Mouse (Mus musculus) lung, postnatal 4 days (tissue): ENCODE data around the gene Urm1.
A peak's percentile ranks its signal among the peaks of the same experiment; 100 is the strongest.
"Not testable (repeated sequence)": the region's sequence is repeated elsewhere in the genome, so short reads cannot be mapped to it uniquely, and the experiment has no call there.

Experiments
- DNase-seq, 2 experiments: peaks; one replicate each; pipeline ENCODE4 v3.0.0; 2021

The Urm1 gene

DNA sequence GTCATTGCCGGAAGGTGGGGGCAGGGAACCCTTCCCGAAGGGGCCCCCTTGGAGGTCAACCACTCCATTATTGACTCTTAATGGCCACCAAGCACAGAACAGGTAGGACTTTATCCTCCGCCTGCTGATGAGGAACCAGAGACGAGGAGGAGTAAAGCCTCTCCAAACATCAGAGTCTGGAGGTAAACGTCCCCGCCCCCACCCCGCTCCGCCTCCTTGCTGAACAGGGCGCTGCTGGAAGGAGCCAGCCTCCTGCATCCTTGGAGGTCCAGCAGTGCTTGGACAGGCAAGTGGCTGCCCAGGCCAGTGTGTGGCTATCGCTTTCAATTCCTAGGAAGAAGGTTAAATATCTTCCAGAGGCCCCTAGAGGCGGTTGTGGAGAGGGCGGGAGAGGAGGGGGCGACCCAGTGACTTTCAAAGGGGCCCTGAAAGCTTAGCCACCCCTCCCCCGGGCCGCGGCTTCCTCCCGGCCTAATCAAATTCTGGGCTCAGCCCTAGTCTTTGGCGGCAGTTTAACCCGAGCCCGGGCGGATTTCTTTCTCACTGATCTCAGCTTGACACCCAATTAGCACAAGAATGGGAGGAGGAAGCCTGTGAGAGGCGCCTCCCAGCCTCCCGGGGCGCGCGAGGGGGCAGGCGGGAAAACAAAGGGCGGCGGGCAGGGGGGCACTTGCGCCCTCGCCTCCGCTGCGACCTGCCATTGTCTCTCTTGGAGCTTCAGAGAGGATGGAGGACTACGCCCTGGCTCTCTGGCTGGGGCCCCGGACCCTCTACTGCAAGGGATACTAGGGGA, at the start of gene Urm1:
TSS of gene Urm1 (plus strand) at position 51 of the 793 bp plus-strand sequence.
- DNase-seq, result peak; percentile 80 to 88

DNA sequence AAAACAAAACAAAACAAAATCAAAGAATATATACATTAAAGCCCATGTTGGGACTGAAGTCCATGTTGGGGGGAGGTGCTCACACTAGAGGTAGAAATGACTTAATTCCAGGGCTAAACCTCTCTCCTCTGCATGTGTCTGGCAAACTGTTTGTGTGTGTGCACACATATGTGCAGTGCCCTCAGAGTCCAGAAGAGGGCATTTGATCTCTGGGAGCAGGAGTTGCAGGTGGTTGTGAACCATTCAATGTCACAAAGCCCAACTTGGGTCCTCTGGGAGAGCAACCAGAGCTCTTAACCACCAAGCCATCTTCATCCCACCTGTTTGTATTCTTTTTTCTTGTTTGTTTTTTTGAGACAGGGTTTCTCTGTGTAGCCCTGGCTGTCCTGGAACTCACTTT, 49.7 kb upstream of the Urm1 start:
- DNase-seq, result no peak

DNA sequence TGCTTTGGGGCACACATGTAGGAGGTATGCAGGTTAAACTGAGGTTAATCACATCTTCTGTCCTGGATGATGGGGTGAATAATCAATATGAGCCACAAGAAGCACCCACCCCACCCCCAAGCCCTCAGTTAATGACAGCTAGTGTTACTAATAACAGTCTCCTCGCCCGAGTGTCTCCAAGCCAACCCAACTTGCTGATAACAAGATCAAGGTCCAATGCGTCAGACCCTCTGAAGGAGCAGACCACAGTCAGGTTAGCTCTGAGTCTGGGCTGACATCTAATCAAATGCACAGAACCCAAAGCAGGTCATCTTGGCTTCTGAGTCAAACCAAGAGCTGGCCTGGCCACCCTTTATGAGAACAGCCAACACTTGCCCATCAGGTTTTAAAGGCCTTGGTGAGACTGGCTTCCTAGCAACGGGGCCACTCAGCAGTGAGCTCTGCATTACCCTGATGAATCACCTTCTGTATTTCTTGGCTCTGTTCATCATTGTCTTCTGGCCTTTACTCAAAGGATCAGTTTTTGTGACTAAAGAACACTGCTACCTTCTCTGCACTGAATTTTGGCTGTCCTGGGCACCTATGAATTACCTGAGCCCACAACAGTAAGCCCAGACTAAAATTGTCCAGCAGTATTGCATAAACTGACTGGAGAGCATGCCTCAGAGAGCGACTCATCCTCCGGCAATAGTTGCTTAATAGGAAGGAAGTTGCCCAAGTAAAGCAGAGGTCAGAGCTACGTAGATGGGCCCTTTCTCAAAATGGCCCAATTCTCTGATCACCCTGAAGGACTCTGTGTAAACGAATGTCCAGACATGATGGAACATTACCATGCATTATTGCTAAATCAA, 48.0 kb upstream of the Urm1 start:
- no peak for DNase-seq

DNA sequence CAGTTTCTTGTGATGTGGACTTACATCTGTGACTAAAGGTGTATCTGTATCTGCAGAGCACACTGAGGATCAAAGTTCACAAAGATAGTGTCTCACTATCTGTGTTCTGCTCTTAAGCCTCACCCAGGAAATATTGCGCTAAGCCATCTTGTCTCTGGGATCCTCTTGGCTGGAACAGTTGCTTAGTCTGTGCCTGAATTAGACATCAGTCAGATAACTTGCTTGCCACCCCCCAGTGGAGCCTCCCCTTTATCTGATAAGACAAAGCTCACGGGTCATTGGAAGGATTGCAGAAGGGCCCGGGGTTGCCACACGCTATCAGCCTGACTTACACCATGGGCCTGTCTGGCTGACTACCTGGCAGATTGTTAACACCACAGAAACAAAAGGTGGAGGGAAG, 46.6 kb upstream of the Urm1 start:
- no peak for DNase-seq

DNA sequence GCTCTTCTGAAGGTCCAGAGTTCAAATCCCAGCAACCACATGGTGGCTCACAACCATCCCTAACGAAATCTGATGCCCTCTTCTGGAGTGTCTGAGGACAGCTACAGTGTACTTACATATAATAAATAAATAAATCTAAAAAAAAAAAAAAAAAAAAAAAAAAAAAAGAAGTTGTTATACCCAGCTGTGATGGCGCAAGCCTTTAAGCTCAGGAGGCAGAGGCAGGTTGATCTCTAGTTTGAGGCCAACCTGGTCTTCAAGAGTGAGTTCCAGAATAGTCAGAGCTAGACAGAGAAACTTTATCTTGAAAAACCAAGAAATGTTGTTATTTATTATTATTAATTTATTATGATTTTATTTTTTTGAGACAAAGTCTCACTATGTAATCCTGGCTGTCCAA, 38.6 kb upstream of the Urm1 start:
- DNase-seq, result not testable (repeated sequence)

DNA sequence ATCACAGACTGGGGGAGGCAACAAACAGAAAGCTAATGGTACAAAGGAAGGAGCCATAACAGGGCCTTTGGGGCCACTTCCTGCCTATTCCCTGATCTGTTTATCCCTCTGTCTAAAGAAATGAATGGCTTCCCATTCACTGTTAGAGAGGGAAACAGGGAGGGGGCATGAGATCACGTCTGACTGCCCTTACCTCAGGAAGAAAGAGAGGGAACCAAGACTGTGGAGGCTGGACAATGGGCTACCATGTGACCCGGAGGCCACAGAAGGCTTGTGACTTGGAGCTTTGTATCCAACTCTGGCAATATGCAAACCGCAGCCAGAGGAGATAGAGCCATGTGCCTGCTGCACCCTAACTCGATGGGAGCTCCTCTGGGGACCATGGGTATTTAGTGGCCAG, 35.6 kb upstream of the Urm1 start:
- DNase-seq, result peak; percentile 23 to 51

DNA sequence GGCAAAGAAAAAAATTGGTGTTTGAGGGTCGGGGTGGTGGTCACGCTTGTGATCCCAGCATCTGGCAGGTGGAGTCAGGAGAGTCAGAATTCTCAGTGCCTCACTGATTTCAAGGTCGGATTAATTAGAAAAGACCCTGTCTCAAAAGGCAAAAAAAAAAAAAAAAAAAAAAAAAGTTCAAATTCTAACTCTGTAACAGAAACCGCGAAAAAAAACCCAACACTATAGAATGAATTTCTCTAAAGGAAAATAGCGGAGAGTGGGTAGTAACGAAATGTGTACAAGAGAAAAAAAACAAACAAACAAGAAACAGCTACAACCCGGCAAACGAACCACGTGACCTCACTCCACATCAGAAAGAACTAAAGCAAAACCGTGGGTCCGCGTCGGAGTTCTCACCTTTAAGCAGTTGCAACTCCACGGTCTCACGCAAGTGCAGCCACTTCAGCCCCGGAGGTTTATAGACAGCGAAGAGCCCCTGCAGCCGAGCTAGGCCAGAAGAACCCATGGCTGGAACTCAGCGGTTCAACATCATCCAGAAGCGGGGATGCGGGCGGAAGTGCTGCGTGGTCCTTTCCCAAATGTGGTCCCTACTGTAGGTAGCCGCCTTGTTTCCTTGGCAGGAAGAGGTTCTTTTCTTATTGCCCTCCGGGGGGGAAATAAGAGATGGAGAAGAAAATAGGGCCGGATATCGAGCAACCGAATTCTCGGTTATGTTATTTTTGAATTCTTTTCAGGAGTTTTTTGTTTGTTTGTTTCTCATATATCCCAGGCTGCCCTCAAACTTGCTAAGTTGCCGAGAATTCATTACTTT, 32.6 kb upstream of the Urm1 start, which contains the start of gene Coq4:
TSS of gene Coq4 (plus strand) at position 390 of the 814 bp plus-strand sequence.
- peak; percentile 91 to 92 for DNase-seq

DNA sequence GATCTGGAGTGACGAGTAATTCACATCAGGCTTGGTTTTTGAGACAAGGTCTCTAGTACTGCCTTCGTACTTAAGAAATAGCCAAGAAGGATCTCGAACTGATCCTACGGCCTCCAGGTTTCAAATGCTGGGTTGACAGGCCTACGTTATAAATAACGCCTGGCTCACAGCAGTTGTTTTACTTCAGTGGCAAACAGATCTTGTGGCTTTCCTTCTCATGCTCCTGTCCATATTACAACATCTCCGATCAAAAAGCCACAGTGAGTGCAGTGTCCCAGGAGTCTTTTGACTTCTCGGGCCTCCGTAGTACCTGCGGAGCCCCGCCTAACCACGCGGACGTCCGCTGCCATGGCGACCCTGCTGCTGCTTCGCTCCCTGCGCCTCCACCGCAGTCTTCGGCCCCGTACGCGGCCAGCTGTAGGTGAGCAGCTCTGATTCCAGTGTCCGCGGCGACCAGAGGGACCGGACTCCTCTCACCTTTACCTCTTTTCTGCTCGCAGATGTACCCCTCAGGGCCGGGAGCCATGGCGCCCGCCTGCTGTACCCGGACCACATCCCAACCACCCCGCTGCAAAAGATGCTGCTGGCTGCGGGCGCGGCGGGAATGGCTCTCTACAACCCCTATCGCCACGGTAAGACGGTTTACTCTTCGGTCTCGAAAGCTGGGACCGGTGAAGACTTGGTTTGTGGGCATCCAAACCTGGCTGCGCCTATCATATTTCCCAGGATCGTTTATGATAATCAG, 31.8 kb upstream of the Urm1 start, which contains the start of gene Trub2:
TSS of gene Trub2 (minus strand) at position 566 of the 745 bp plus-strand sequence.
- DNase-seq, result peak; percentile 86 to 89

DNA sequence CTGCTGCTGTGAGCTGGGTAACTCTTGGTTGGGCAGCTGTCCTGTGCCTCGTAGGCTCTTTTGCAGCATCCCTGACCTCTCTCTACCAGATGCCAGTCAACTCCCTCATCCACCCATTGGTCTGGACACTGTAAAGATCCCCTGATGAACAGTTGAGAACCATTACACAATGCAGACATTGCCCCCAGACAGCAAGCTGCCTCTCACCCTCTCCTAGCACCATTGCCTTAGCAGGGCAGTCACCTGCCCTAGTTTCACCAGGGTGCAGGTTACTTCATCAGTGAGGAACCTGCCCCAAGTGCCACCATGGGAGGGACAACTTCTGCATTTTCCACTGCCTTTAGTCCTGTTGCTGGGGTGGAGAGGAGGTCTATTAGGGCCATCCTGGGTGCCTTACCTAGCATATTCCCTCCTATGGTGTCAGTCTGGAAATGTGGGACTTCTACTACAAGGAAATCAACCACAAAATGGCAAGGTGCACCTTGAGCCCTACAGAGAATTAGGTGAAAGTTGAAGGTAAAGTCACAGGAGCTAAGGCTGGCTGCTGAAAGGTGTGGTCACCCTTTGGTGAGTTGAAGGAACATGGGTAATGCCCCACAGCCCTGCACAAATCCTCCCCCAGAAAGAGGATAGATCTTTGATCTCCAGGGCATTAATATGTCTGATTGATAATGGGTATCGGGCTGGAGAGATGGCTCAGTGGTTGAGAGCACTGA, 26.9 kb upstream of the Urm1 start:
- peak in 1 of 2 experiments; percentile 25 for DNase-seq

DNA sequence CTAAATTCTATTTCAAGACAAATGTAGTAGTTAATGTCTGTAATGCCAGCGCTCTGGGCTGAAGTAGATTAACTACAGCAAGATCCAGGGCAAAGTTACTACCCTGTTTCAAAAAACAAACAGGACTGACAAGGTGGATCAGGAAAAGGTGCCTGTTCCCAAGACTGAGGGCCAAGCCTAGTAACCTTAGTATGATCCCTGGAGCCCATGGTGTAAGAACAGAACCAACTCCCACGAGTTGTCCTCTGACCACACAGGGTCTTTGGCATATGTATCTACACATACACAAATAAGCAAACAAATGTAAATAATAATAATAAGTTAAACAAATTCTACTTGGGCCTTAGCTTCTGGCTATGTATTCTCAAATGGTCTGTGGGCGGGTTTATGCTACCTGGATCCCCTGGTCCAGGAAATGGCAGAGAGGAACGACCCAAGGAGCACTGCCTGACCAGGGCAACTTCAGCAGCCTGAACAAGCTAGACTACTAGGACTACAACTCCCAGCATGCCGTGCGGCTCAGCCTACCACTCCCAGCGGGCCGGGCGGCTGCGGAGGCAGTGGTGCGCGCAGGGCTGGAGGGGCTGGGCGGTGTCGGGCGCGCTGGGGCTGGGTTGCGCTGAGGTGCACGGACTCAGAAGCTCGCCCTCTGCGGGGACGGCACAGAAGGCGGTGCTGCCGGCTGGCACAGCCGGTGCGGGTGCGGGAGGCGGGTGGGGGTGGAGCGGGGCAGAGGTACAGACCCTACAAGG, 17.6 kb upstream of the Urm1 start, which contains the start of gene Slc27a4:
TSS of gene Slc27a4 (plus strand) at position 560 of the 752 bp plus-strand sequence.
- peak; percentile 96 to 97 for DNase-seq

DNA sequence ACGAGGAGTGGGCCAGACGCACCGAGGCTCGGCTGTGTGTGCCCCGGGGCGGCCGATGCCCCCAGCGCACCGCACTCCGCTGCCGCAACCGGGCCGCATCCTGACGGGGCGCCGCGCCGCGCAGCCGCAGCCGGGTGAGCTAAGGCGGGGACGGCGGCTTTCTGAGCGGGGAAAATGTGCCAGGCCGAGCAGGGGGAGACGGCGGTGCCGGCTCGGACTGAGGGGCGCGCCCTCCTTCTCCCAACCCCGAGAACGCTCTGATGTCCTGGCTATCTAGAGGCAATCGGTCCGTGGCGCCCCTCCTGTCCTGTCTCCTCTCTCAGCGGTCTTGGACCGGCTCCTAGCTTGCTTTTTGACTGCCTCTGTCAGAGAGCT, 17.1 kb upstream of the Urm1 start:
- no peak for DNase-seq

DNA sequence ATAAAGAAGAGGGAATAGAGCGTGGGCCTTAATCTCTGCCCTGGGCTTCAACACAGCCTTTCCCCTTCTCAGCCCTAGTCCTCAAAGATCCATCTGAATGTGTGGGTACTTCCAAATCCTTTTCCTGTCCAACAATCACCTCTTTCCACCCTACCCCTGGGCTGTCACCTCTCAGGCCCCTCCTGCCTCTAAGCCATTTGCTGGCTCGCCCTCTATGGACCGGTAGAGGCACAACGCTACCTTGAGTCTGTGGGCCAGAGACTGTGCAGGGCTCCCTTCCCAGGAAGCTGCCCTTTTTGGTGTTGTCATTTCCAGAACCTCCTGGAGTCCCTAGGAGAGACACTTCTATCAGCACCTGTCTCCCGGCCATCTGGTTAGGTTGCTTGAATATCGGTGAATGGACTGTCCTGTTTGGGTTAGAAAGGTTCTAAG, 16.5 kb upstream of the Urm1 start:
- peak in 1 of 2 experiments; percentile 52 for DNase-seq

DNA sequence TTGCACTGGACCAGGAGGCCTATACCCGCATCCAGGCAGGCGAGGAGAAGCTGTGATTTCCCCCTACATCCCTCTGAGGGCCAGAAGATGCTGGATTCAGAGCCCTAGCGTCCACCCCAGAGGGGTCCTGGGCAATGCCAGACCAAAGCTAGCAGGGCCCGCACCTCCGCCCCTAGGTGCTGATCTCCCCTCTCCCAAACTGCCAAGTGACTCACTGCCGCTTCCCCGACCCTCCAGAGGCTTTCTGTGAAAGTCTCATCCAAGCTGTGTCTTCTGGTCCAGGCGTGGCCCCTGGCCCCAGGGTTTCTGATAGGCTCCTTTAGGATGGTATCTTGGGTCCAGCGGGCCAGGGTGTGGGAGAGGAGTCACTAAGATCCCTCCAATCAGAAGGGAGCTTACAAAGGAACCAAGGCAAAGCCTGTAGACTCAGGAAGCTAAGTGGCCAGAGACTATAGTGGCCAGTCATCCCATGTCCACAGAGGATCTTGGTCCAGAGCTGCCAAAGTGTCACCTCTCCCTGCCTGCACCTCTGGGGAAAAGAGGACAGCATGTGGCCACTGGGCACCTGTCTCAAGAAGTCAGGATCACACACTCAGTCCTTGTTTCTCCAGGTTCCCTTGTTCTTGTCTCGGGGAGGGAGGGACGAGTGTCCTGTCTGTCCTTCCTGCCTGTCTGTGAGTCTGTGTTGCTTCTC, 4.0 kb upstream of the Urm1 start:
- peak in 1 of 2 experiments; percentile 17 for DNase-seq

DNA sequence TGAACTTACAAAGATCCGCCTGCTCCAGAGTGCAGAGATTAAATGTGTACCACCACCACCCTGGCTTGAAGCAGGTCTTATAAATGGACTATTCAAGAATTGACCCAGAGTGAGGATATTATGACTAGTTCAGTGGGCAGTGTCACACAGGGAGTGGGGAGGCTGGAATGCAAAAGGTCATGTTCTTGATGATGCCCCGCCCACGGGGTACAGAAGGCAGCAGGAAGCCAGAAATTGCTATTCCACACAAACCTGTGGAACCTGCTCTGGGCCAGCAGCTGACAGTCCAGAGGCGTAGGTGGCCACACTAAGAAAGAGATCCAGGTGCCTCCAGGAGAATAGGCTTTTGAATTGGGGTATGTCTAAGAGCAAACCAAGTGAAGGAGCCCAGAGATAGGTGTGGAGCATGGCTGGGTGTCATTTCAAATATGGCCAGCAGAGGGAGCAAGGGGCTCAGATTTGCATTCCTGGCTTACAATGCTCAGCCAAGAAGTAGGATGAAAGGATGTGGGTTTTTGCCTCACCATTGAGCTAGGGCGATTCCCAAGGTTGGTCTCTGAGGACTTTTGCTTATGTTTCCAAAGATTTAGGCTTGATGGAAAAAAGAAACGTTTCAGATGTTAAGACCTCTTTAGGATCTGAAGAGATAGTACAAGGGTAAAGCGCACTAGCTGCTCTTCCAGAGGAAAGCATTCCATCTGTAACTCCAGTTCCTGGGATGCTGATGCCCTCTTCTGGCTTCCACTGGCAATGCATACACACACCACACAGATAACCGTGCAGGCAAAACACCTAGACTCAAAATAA, 2.2 kb upstream of the Urm1 start:
- DNase-seq, result peak; percentile 79 to 89

DNA sequence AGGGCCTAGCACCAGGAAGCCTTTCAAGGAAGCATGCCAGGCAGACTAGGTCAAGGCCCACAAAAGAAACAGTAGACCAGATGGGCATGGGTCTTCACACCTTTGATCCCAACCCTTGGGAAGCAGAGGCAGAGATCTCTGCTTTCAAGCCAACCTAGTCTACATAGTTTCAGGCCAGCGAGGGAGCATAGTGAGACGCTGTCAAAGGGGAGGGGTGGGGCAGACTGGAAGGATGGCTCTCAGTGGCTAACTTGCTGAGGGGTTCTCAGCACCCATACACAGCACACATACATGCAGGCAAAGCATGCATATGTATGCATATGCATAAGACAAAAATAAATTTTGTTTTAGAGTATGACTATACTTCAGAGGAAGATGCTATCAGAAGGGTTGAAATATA, 512 bp upstream of the Urm1 start:
- DNase-seq, result no peak

DNA sequence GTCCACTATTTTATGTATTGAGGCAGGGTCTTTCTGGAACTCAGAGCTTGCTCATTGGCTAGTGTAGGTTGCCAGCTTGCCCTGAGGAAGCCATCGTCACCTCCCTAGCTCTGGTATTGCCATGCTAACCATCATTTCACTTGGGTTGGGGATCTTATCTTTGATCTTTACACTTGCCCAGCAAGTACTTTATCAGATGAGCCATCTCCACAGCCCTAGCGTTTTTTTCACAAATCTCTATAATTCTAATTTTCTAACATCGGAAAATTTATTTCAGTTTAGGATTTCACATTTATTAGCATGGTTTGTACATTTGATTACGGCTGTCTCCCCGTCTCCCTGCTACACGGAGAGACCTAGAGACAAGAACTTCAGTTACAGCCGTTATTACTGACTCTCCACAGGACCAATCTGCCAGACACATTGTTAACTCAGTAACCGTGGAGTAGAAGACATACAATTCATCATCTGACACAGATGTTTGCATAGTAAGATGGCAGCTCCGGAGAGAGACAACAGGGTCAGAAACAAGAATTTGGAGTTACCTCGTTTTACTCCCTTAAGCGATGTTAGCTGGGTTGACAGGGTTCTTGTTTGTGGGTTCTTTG, 6.5 kb downstream of the Urm1 start:
- no peak for DNase-seq

DNA sequence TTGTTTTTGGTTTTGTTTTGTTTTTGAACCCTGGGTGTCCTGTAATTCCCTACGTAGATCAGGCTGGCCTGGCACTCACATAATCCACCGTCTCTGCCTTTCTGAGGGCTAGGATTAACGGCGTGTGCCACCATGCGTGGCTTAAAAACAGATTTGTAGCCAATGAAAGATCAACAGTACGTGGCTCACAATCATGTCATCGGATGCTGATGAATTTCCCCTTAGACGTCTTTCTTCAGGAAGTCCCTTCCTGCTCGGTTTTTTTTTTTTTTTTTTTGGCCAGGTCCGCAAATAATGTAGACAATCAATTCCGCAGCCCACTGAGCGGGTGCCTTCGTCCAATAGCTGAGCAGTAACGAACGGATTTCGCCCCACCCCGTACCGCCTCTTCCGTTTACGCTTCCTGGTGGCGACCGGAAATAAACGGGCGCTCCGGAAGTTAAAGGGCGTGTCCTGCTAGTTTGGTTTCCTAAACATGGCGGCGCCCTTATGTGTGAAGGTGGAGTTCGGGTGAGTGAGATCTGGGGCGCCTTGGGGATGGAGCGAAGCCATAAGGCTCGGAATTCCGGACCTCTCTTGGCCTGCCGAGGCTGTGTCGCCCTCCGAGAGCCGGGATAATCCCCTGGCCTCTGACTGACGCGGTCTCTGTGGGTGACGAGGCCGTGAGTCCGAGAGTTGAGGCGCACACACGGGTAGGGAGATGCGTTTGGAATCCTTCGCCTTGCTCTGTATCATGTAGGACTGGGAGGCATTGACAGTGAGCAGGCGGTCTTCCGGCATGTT, 7.2 kb downstream of the Urm1 start:
- DNase-seq, result peak; percentile 96 to 98

DNA sequence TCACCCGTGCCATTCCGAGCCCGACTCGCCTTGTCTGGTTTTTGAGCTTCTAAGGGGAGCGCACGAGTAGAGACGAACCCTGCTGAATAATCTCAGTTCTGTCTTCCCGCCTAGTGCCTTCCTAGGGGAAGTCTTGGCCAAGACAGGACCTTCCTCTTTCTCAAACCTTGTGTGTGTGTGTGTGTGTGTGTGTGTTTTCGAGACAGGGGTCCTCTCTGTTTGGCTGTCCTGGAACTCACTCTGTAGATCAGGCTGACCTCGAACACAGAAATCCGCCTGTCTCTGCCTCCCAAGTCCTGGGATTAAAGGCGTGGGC, 7.8 kb downstream of the Urm1 start:
- DNase-seq, result no peak
